Mouse (Mus musculus) cortical plate, adult 2 months (tissue): ENCODE results near the gene Siae. TPM values are rescaled to one million over a fixed set of nuclear protein-coding genes. Genes with fewer than 3 reads are reported as not detected.

Experiments used
- H3K27ac ChIP-seq: fragments of 200-500 bp; 2 replicates; pipeline ENCODE4 v1.5.1; 2012; ENCODE audit warnings: low read length, control low read depth, inconsistent platforms; ENCODE audit not compliant: insufficient read depth
- H3K4me1 ChIP-seq: fragments of 200-500 bp; 2 replicates; pipeline ENCODE4 v1.6.1; 2011; ENCODE audit warnings: low read length; ENCODE audit not compliant: control insufficient read depth, insufficient read depth
- H3K4me3 ChIP-seq: fragments of 200-500 bp; 2 replicates; pipeline ENCODE4 v1.5.1; 2011; ENCODE audit warnings: mild to moderate bottlenecking, low read length, control low read depth; ENCODE audit not compliant: insufficient read depth
- CTCF ChIP-seq: fragments of 200-500 bp; IDR thresholded peaks from 2 replicates; pipeline ENCODE4 v1.5.1; 2011; ENCODE audit warnings: mild to moderate bottlenecking, control low read depth, low read length; ENCODE audit not compliant: insufficient read depth; ENCODE audit errors: extremely low read depth
- POLR2A ChIP-seq: fragments of 200-500 bp; IDR thresholded peaks from 2 replicates; pipeline ENCODE4 v1.6.1; 2011; ENCODE audit warnings: mild to moderate bottlenecking, low read length, control low read depth; ENCODE audit not compliant: insufficient read depth; ENCODE audit errors: extremely low read depth
- polyA plus RNA-seq: library from polyadenylated mRNA; depleted of rRNA; stranded (reverse); fragments of >200 nt; gene quantifications from 2 replicates; pipeline ENCODE4 v1.2.3, GENCODE M21; 2012; rRNA removed

The Siae gene
- polyA plus RNA-seq, 1 experiment: 22.2 TPM

DNA sequence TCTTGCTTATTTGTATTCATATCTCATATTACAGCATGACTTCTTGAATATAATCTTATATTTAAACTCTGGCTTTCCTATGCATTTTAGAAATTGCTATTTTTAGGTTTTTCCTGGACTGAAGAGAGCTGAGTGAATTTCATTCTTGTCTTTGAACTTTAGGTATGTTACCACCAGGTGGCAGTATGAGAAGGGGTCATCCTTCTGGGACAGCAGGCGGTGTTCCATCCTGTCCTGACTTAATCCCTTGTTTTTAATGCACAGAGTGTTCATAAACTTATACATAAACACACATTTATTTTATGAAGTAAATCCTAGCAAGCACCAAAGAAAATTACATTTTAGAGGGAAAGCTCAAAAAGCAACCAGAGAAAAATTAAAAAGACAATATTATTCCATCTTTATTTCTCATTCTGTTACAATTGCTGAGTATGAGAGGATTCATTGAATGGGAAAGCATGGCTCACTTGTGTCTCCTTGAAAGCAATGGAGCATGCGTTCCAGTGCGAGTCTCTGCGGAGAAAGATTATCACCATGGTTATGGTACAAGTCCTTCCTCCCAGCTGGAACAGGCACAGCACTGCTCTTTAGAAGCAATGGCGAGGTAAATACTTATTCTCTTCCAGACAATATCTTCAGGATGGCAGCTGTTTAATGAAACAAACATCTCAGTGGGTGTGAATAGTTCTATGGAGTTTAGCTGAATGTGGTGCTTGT lies 134.6 kb downstream of the Siae start:
- no peak overlapping the region for H3K27ac ChIP-seq
- peak; percentile 62 for TF ChIP-seq CTCF
- no peak for TF ChIP-seq POLR2A

More for the DNA sequence above, 134.6 kb downstream of the Siae start:
- Histone ChIP-seq H3K4me1 (no peaks in the 10 kb centered on the region; the same call in 1 of the 2 replicates), H3K4me3 (no peak overlapping the region)

Other genes starting within 250 kb of the Siae start
- gene Ccdc15, start 207.3 kb upstream of the Siae start, polyA plus RNA-seq: 1.4 and 1.5 TPM in 2 replicates
- 91.0 and 95.7 TPM in 2 replicates for gene Hepacam, start 188.3 kb upstream of the Siae start, polyA plus RNA-seq
- gene Robo4, start 153.8 kb upstream of the Siae start, polyA plus RNA-seq: 6.4 and 6.9 TPM in 2 replicates
- gene Robo3, start 122.5 kb upstream of the Siae start, polyA plus RNA-seq: 66.5 and 71.0 TPM in 2 replicates
- 35.4 and 36.7 TPM in 2 replicates for gene Msantd2, start 66.4 kb upstream of the Siae start, polyA plus RNA-seq
- 35.1 and 36.6 TPM in 2 replicates for gene Esam, start 27.6 kb upstream of the Siae start, polyA plus RNA-seq
- 6.6 and 7.6 TPM in 2 replicates for gene Vsig2, start 16.4 kb upstream of the Siae start, polyA plus RNA-seq
- 2,488 and 2,563 TPM in 2 replicates for gene Nrgn, start 2.8 kb upstream of the Siae start, polyA plus RNA-seq
- 4.8 and 5.0 TPM in 2 replicates for gene Spa17, start 58.0 kb downstream of the Siae start, polyA plus RNA-seq
- 48.0 TPM in 2 replicates for gene Tbrg1, start 101.6 kb downstream of the Siae start, polyA plus RNA-seq
- not detected in 2 replicates for gene Panx3, start 113.5 kb downstream of the Siae start, polyA plus RNA-seq
- not detected in 2 replicates for gene Olfr160, start 160.6 kb downstream of the Siae start, polyA plus RNA-seq
- not detected in 2 replicates for gene Olfr874, start 189.4 kb downstream of the Siae start, polyA plus RNA-seq
- not detected in 2 replicates for gene Olfr875, start 216.2 kb downstream of the Siae start, polyA plus RNA-seq
- not detected in 2 replicates for gene Olfr876, start 247.3 kb downstream of the Siae start, polyA plus RNA-seq